Mouse (Mus musculus): ENCODE results near the gene Musk.

GRCm38 (mm10) chr4:58415537-58415936 lies 129.8 kb downstream of the Musk start:
- TF ChIP-seq POLR2A (IDR thresholded peaks at IDR 0.05; ENCODE audit: low read depth, low read length) (no peak), CTCF (IDR thresholded peaks at IDR 0.05; ENCODE audit: borderline replicate concordance, insufficient read depth, low read length) (no peak)
